Mouse (Mus musculus): ENCODE data around the gene Csnk1e. TPM values are rescaled to one million over a fixed set of nuclear protein-coding genes. Genes with fewer than 3 reads are reported as not detected.
A peak's percentile ranks its signal among the peaks of the same experiment; 100 is the strongest.

The Csnk1e gene
- polyA plus RNA-seq, 1 experiment from 2014 or later, result 7.5 TPM

DNA sequence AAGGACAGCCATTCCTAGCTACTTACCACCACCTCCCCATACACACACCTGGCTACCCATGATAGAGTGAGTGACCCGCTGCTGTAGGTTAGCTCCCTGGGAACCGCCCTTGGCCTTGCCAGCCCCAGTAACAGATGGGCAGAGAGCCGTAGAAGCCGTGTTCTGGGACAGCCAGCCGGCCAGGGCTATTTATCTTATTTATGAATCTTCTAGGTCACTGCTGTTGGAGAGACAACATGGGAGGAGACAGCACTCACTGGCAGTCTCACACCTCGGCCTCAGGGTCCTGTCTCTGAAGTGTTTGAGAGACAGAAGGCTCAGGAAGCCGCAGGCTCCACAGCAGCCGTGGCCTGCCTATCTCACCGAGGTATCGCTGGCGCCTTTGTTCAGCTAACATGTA, 34.1 kb upstream of the Csnk1e start:
- Histone ChIP-seq H3K9ac (replicated peaks) (no peak overlapping the region), H3K4me3 (ENCODE audit: low read depth, low read length) (no peak overlapping the region), H3K27me3 (ENCODE audit: insufficient read depth, low read length) (peaks cover 12% of the 10 kb centered on the region; the same call in 1 of the 2 replicates), H3K9me3 (ENCODE audit: low read length) (no peaks in the 10 kb centered on the region), H3K4me1 (ENCODE audit: insufficient read depth) (no peaks in the 10 kb centered on the region), H3K27ac (ENCODE audit: low read depth) (no peak overlapping the region), H3K4me2 (ENCODE audit: low read depth, low read length) (no peak overlapping the region), H3K36me3 (replicated peaks; ENCODE audit: insufficient read depth, low read length) (no peaks in the 10 kb centered on the region)
- ATAC-seq (no peak), DNase-seq (no peak)
- no peak for TF ChIP-seq EP300 (IDR thresholded peaks at IDR 0.05; ENCODE audit: low read depth)
- no peak for TF ChIP-seq CTCF (IDR thresholded peaks at IDR 0.05; ENCODE audit: low read depth)
- WGBS (ENCODE audit: insufficient replicate concordance), result 72% methylated on average over 11 of the region's 11 CpGs

DNA sequence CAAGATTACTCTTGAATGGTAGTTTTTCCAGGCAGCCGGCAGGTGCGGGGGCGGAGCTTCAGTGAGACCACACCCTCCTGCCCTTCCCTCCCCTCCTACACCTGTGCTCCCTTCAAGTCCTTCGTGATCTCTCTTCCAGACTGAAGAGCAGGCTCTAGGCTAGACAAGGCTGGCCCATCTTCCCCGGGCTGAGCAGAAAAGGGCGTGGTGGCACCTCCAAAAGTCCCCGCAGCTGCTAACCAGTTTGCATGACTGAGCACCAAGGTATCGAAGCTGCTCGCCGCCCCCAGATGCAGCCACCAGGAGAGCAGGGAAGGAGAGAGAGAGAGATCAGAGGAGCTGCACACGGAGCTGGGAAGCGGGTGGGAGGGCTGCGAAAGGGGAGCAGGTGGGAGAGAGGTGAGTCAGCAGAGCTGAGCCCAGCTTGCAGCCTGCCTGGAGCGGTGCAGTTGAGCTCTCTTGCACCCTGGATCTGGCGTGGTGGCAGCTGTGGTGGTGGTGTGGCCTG, 25.9 kb upstream of the Csnk1e start:
- ATAC-seq, result no peak
- H3K27me3 ChIP-seq (ENCODE audit: insufficient read depth, low read length), result peaks cover 22% of the 10 kb centered on the region
- no peaks in the 10 kb centered on the region for H3K4me1 ChIP-seq (ENCODE audit: insufficient read depth)
- no peak overlapping the region for H3K4me3 ChIP-seq (ENCODE audit: low read depth, low read length)
- TF ChIP-seq EP300 (IDR thresholded peaks at IDR 0.05; ENCODE audit: low read depth) (no peak), CTCF (IDR thresholded peaks at IDR 0.05; ENCODE audit: low read depth) (no peak)
- DNase-seq, result no peak
- H3K36me3 ChIP-seq (replicated peaks; ENCODE audit: insufficient read depth, low read length), result no peaks in the 10 kb centered on the region
- WGBS (ENCODE audit: insufficient replicate concordance), result 17% methylated on average over 15 of the region's 15 CpGs
- no peak overlapping the region for H3K27ac ChIP-seq (ENCODE audit: low read depth)
- H3K4me2 ChIP-seq (ENCODE audit: low read depth, low read length), result no peak overlapping the region
- H3K9me3 ChIP-seq (ENCODE audit: low read length), result no peaks in the 10 kb centered on the region
- H3K9ac ChIP-seq (replicated peaks), result no peak overlapping the region

DNA sequence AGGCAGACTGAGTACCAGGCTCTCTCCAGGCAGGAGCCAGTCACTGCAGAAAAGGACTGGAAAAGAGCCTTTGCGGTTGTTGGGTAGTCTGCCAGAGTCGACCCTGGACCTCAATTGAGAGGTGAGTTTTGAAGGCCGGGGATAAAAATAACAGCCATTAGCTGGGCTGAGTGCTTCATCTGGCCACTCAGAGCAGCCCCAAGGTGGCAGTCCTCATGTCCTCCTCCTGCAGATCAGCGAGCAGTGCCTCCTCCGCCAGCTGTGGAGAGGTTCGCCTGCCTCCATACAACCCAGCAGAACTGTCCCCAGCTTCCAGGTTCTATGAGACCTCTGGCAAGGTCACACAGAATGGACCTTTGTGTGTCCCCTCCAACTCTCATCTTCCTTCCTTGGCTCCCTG, 21.9 kb upstream of the Csnk1e start:
- no peak for TF ChIP-seq EP300 (IDR thresholded peaks at IDR 0.05; ENCODE audit: low read depth)
- TF ChIP-seq CTCF (IDR thresholded peaks at IDR 0.05; ENCODE audit: low read depth), result no peak
- ATAC-seq (no peak), DNase-seq (no peak)
- H3K27me3 ChIP-seq (ENCODE audit: insufficient read depth, low read length), result peaks cover 21% of the 10 kb centered on the region
- H3K9me3 ChIP-seq (ENCODE audit: low read length), result no peaks in the 10 kb centered on the region
- H3K27ac ChIP-seq (ENCODE audit: low read depth), result no peak overlapping the region
- H3K9ac ChIP-seq (replicated peaks), result no peak overlapping the region
- WGBS (ENCODE audit: insufficient replicate concordance), result 43% methylated on average over 6 of the region's 6 CpGs
- H3K4me3 ChIP-seq (ENCODE audit: low read depth, low read length), result no peak overlapping the region
- no peak overlapping the region for H3K4me2 ChIP-seq (ENCODE audit: low read depth, low read length)
- H3K4me1 ChIP-seq (ENCODE audit: insufficient read depth), result no peaks in the 10 kb centered on the region
- H3K36me3 ChIP-seq (replicated peaks; ENCODE audit: insufficient read depth, low read length), result no peaks in the 10 kb centered on the region

DNA sequence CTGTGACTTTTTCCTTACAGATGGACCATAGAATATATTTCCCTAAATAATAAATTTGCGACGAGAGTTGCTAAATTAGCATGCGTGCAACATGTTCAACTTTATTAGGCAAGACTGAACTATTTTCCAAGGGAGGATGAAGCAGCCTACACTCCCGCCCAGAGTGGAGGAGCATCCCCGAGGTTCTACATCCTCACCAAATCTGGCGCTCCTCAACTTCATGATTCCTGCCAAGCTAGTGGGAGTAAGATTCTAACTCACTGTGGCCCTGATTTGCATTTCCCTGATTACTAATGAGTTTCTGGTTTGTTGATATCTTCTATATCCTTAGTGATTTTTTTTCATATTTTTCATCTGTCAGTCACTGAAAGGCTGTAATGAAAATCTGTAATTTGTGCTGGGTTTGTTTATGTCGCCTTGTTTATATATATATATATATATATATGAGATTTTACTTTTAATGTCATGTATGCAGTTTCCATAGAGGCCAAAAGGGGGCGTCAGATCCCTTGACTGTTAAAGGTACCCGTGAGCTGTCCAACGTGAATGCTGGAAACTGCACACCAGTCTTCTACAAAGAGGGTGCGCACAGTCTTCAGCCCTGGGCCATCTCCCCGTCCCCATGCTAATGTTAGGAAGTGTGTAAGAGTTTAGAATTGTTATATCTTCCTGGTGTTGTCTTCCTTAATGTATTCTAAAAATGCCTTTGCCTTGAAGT, 18.4 kb upstream of the Csnk1e start:
- Histone ChIP-seq H3K4me3 (ENCODE audit: low read depth, low read length) (no peak overlapping the region), H3K9ac (replicated peaks) (no peak overlapping the region), H3K9me3 (ENCODE audit: low read length) (no peaks in the 10 kb centered on the region), H3K4me2 (ENCODE audit: low read depth, low read length) (no peak overlapping the region), H3K36me3 (replicated peaks; ENCODE audit: insufficient read depth, low read length) (no peaks in the 10 kb centered on the region), H3K27me3 (ENCODE audit: insufficient read depth, low read length) (peaks cover 6% of the 10 kb centered on the region; the same call in 1 of the 2 replicates), H3K27ac (ENCODE audit: low read depth) (no peak overlapping the region), H3K4me1 (ENCODE audit: insufficient read depth) (no peaks in the 10 kb centered on the region)
- 50% methylated on average over 12 of the region's 12 CpGs for WGBS (ENCODE audit: insufficient replicate concordance)
- TF ChIP-seq CTCF (IDR thresholded peaks at IDR 0.05; ENCODE audit: low read depth) (no peak), EP300 (IDR thresholded peaks at IDR 0.05; ENCODE audit: low read depth) (no peak)
- ATAC-seq (no peak), DNase-seq (no peak)

DNA sequence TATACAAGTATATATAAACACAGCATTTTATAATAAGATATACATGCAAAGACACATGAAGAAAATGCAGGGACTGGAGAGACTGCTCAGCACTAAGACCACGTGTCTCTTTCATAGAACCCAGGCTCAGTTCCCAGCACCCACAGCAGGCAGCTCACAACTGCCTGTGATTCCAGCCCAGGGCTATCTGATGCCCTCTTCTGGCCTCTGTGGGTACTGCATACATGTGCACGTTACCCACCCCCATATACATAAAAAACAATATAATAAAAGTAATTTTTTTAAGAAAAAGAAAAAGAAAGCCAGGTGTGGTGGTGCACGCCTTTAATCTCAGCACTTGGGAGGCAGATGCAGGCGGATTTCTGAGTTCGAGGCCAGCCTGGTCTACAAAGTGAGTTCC, 17.7 kb upstream of the Csnk1e start:
- Histone ChIP-seq H3K4me1 (ENCODE audit: insufficient read depth) (no peaks in the 10 kb centered on the region), H3K27me3 (ENCODE audit: insufficient read depth, low read length) (no peaks in the 10 kb centered on the region), H3K4me3 (ENCODE audit: low read depth, low read length) (no peak overlapping the region), H3K36me3 (replicated peaks; ENCODE audit: insufficient read depth, low read length) (no peaks in the 10 kb centered on the region), H3K9ac (replicated peaks) (no peak overlapping the region), H3K27ac (ENCODE audit: low read depth) (no peak overlapping the region), H3K4me2 (ENCODE audit: low read depth, low read length) (no peak overlapping the region), H3K9me3 (ENCODE audit: low read length) (no peaks in the 10 kb centered on the region)
- WGBS (ENCODE audit: insufficient replicate concordance), result 79% methylated on average over 5 of the region's 5 CpGs
- TF ChIP-seq CTCF (IDR thresholded peaks at IDR 0.05; ENCODE audit: low read depth), result peak; percentile 36
- TF ChIP-seq EP300 (IDR thresholded peaks at IDR 0.05; ENCODE audit: low read depth), result no peak
- no peak for ATAC-seq
- no peak for DNase-seq

DNA sequence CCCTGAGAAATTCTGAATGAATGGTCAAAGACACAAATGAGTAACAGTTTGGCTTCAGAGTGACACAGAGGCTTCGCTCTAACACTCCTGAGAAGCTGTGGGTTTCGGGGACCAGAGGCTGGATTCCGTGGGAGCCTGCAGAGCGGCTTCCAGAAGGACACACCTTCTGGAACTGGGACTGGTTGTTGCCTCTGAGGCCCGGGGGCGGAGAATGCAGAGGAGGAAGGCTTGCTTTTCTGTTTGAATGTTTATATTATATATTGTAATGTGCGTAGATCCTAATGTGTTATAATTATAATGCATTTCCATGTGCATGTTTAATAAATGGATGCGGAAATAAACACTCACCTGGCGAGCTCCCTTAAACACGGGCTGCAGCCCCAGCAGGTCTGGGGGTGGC, 15.7 kb upstream of the Csnk1e start:
- Histone ChIP-seq H3K9ac (replicated peaks) (no peak overlapping the region), H3K9me3 (ENCODE audit: low read length) (no peaks in the 10 kb centered on the region), H3K4me1 (ENCODE audit: insufficient read depth) (no peaks in the 10 kb centered on the region), H3K36me3 (replicated peaks; ENCODE audit: insufficient read depth, low read length) (no peaks in the 10 kb centered on the region), H3K27me3 (ENCODE audit: insufficient read depth, low read length) (no peaks in the 10 kb centered on the region), H3K4me3 (ENCODE audit: low read depth, low read length) (no peak overlapping the region), H3K4me2 (ENCODE audit: low read depth, low read length) (no peak overlapping the region), H3K27ac (ENCODE audit: low read depth) (no peak overlapping the region)
- TF ChIP-seq EP300 (IDR thresholded peaks at IDR 0.05; ENCODE audit: low read depth) (no peak), CTCF (IDR thresholded peaks at IDR 0.05; ENCODE audit: low read depth) (no peak)
- ATAC-seq (no peak), DNase-seq (no peak)
- WGBS (ENCODE audit: insufficient replicate concordance), result 48% methylated on average over 10 of the region's 10 CpGs
